Mouse (Mus musculus) lung, postnatal 0 days (tissue): ENCODE data around the gene Armcx2.

Experiments used
- CTCF ChIP-seq: IDR thresholded peaks from 2 replicates; pipeline ENCODE4 v1.5.1; 2016; ENCODE audit warnings: antibody characterized with exemption, mild to moderate bottlenecking
- EP300 ChIP-seq: IDR thresholded peaks from 2 replicates; pipeline ENCODE4 v1.6.1; 2016; ENCODE audit warnings: antibody characterized with exemption, mild to moderate bottlenecking, control low read depth

DNA sequence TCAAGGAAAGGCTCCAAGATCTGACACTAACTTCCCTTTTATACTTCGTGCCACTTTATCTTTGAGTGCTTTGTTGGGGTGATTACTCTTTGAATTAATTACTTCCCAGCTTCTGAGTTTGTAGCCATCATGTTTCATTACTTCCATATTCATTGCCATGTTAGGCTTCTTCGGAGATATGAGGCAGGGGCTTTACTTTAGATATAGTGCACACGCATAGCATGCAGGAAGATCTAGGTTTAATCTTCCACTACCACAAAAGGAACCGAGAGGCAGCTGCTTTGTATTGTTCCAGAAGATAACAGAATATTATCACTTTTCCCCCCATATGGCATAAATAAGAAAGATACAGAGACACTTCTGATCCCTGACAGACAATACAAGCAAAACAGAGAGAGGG is 21.3 kb downstream of the Armcx2 start:
- TF ChIP-seq CTCF (no peak), EP300 (no peak)
